Mouse (Mus musculus): Measurements from ENCODE around the gene Dnaic1. TPM values are rescaled to one million over a fixed set of nuclear protein-coding genes. Genes with fewer than 3 reads are reported as not detected.
A peak's percentile ranks its signal among the peaks of the same experiment; 100 is the strongest.
"Not testable (repeated sequence)": the region's sequence is repeated elsewhere in the genome, so short reads cannot be mapped to it uniquely, and the experiment has no call there.

Dnaic1 gene
- polyA plus RNA-seq, 1 experiment from 2014 or later, result 0.47 TPM

GRCm38 (mm10) chr4:41677006-41677629 lies 107.5 kb downstream of the Dnaic1 start:
- Histone ChIP-seq H3K27ac (no peak overlapping the region), H3K36me3 (no peaks in the 10 kb centered on the region), H3K4me1 (peaks cover 41% of the 10 kb centered on the region), H3K9ac (no peak overlapping the region; the same call in 1 of the 2 replicates), H3K4me2 (replicated peaks) (no peak overlapping the region), H3K27me3 (peaks cover 97% of the 10 kb centered on the region), H3K4me3 (no peak overlapping the region), H3K9me3 (no peaks in the 10 kb centered on the region)
- WGBS, result 38% methylated on average over 13 of the region's 13 CpGs
- ATAC-seq (ENCODE audit: low FRiP score, low read depth), result 0 out of 2 replicates have a peak, but pooled peaks have one; percentile 26

DNA sequence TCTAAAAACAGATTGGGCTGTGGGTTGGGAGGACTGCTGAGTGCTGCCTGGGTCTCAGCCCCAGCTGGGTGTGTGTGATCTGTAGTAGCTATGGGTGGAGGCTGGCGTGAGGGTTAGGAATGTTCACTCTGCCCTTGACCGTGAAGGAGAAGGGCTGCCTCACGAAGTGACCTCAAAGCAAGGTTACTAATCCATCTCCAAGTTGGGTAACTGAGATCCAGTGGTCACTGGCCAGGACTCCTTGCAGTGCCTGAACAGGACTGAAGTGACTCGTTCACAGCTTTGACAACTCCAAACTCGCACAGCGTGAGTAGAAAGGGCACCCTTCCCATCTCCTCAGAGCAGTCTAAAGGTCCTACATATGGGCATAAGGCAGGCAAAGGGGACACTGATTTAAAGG lies 109.3 kb downstream of the Dnaic1 start:
- H3K4me1 ChIP-seq, result peaks cover 30% of the 10 kb centered on the region
- no peak overlapping the region for H3K4me2 ChIP-seq (replicated peaks)
- H3K36me3 ChIP-seq, result no peaks in the 10 kb centered on the region
- no peak for ATAC-seq (ENCODE audit: low FRiP score, low read depth)
- 77% methylated on average over 6 of the region's 6 CpGs for WGBS
- H3K27ac ChIP-seq, result no peak overlapping the region
- H3K9ac ChIP-seq, result no peak overlapping the region
- H3K27me3 ChIP-seq, result peaks cover 88% of the 10 kb centered on the region
- no peak overlapping the region for H3K4me3 ChIP-seq
- no peaks in the 10 kb centered on the region for H3K9me3 ChIP-seq

DNA sequence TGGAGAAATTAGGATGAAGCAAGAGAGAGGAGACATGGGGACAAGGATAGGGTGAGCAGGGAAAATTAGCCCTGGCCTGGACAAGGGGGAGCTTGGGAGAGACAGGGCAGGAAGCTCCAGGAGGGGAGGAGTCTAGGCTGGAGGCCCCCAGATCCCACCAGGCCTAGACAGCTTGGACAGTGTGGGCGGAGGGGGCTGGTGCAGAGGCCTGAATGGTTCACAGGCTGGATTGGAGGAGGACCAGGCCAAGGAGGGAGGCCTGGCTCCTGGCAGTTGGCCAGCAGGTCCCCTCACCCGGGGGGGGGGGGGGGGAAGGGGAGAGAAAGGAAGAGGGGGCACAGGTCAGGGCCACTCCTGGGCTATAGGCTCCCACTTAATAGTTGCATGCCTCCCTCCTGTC lies 109.7 kb downstream of the Dnaic1 start:
- H3K4me1 ChIP-seq, result peaks cover 33% of the 10 kb centered on the region
- H3K4me3 ChIP-seq, result no peak overlapping the region
- no peak overlapping the region for H3K27ac ChIP-seq
- no peaks in the 10 kb centered on the region for H3K9me3 ChIP-seq
- no peak overlapping the region for H3K9ac ChIP-seq
- no peak for ATAC-seq (ENCODE audit: low FRiP score, low read depth)
- peaks cover 84% of the 10 kb centered on the region for H3K27me3 ChIP-seq
- no peak overlapping the region for H3K4me2 ChIP-seq (replicated peaks)
- WGBS, result 60% methylated on average over 1 of the region's 2 CpGs
- no peaks in the 10 kb centered on the region for H3K36me3 ChIP-seq

- Histone ChIP-seq H3K4me1 (peaks cover 34% of the 10 kb centered on the region), H3K27me3 (peaks cover 69% of the 10 kb centered on the region), H3K27ac (no peak overlapping the region), H3K4me2 (replicated peaks) (no peak overlapping the region), H3K4me3 (no peak overlapping the region), H3K9ac (no peak overlapping the region), H3K36me3 (no peaks in the 10 kb centered on the region), H3K9me3 (no peaks in the 10 kb centered on the region)
- WGBS, result 50% methylated on average over 4 of the region's 4 CpGs
- no peak for ATAC-seq (ENCODE audit: low FRiP score, low read depth)
Measured at GRCm38 (mm10) chr4:41681176-41681575, 111.6 kb downstream of the Dnaic1 start.

DNA sequence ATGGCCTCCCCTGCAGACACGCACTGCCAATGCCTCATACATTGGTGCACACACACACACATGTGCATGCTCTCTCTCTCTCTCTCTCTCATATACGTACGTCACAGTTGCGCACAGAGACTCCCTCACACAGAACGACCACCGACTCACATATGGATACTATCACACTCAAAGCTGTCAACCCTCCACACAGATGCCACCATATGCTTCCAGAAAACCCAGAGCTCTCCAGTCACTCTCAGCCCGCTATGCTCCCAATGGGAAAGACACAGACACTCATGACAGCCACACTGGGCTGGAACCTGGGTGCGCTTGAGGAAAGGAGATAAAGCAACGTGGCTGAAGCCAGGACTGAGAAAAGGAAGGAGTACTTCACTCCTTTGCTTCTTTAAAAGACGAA lies 112.4 kb downstream of the Dnaic1 start:
- no peak overlapping the region for H3K9ac ChIP-seq
- WGBS, result 60% methylated on average over 10 of the region's 10 CpGs
- no peaks in the 10 kb centered on the region for H3K36me3 ChIP-seq
- no peak overlapping the region for H3K4me3 ChIP-seq
- H3K4me1 ChIP-seq, result peaks cover 26% of the 10 kb centered on the region
- H3K4me2 ChIP-seq (replicated peaks), result no peak overlapping the region
- no peak for ATAC-seq (ENCODE audit: low FRiP score, low read depth)
- H3K27me3 ChIP-seq, result peaks cover 68% of the 10 kb centered on the region
- 0 out of 2 replicates have a peak overlapping the region, but pooled peaks have one; percentile 1 for H3K27ac ChIP-seq
- H3K9me3 ChIP-seq, result no peaks in the 10 kb centered on the region

- WGBS, result 16% methylated on average over 6 of the region's 6 CpGs
- Histone ChIP-seq H3K9me3 (no peaks in the 10 kb centered on the region), H3K4me1 (peaks cover 18% of the 10 kb centered on the region), H3K4me2 (replicated peaks) (no peak overlapping the region), H3K27ac (no peak overlapping the region), H3K36me3 (no peaks in the 10 kb centered on the region), H3K4me3 (no peak overlapping the region), H3K27me3 (peaks cover 59% of the 10 kb centered on the region), H3K9ac (no peak overlapping the region)
- ATAC-seq (ENCODE audit: low FRiP score, low read depth), result peak; percentile 21; the same call in 1 of the 2 replicates
Measured at GRCm38 (mm10) chr4:41682789-41683188, 113.2 kb downstream of the Dnaic1 start.

DNA sequence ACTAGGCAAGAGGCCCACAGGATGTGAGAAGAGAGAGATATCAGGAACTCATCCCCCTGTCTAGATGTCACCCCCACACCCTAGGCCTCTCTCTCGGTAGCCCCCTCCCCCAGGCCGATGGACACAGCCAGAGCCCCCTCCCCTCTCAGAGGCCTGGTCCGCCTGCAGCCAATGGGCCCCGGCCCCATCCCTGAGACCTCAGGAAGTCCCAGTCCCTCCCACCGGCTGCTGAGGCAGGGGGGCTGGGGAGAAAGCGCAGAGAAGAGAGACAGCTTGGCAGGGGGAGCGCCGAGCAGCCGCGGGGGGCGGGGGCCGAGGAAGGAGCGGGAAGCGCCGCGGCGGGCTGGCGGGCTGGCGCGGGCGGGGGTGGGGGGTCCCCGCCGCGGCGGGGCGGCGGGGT lies 113.7 kb downstream of the Dnaic1 start:
- peak; percentile 37; the same call in 1 of the 2 replicates for ATAC-seq (ENCODE audit: low FRiP score, low read depth)

GRCm38 (mm10) chr4:41684131-41684930 lies 114.8 kb downstream of the Dnaic1 start:
- peak overlapping the region; percentile 47 for H3K4me2 ChIP-seq (replicated peaks)
- not testable (repeated sequence) for ATAC-seq (ENCODE audit: low FRiP score, low read depth)

More for the DNA sequence above, 113.7 kb downstream of the Dnaic1 start:
- not testable (repeated sequence) for H3K36me3 ChIP-seq, H3K9me3 ChIP-seq, H3K27ac ChIP-seq, H3K9ac ChIP-seq
- Histone ChIP-seq H3K4me2 (replicated peaks) (peak overlapping the region; percentile 55), H3K27me3 (peaks cover 54% of the 10 kb centered on the region), H3K4me1 (peaks cover 18% of the 10 kb centered on the region), H3K4me3 (peak overlapping the region; percentile 27)
- WGBS, result 0% methylated on average over 8 of the region's 27 CpGs

GRCm38 (mm10) chr4:41684931-41685453 lies 115.4 kb downstream of the Dnaic1 start:
- ATAC-seq (ENCODE audit: low FRiP score, low read depth), result not testable (repeated sequence)

More at GRCm38 (mm10) chr4:41684131-41684930, 114.8 kb downstream of the Dnaic1 start:
- H3K9ac ChIP-seq, H3K36me3 ChIP-seq, H3K27ac ChIP-seq, H3K9me3 ChIP-seq: not testable (repeated sequence)
- Histone ChIP-seq H3K4me3 (peak overlapping the region; percentile 10; the same call in 1 of the 2 replicates), H3K27me3 (peaks cover 44% of the 10 kb centered on the region), H3K4me1 (peaks cover 15% of the 10 kb centered on the region)
- 4% methylated on average over 23 of the region's 27 CpGs for WGBS

GRCm38 (mm10) chr4:41685882-41686492 lies 116.4 kb downstream of the Dnaic1 start:
- peaks cover 28% of the 10 kb centered on the region for H3K27me3 ChIP-seq
- not testable (repeated sequence) for H3K4me1 ChIP-seq; H3K4me2 ChIP-seq (replicated peaks); ATAC-seq (ENCODE audit: low FRiP score, low read depth); H3K27ac ChIP-seq; H3K9ac ChIP-seq; H3K36me3 ChIP-seq; H3K9me3 ChIP-seq; H3K4me3 ChIP-seq
- 58% methylated on average over 10 of the region's 10 CpGs for WGBS

More at GRCm38 (mm10) chr4:41684931-41685453, 115.4 kb downstream of the Dnaic1 start:
- not testable (repeated sequence) for H3K9ac ChIP-seq; H3K4me1 ChIP-seq; H3K9me3 ChIP-seq; H3K4me2 ChIP-seq (replicated peaks); H3K27ac ChIP-seq; H3K4me3 ChIP-seq; H3K36me3 ChIP-seq
- whole genome bisulfite sequencing, result 3% methylated on average over 13 of the region's 14 CpGs
- H3K27me3 ChIP-seq, result peaks cover 37% of the 10 kb centered on the region

All from limb, embryonic 13.5 days (tissue).